Mouse (Mus musculus): ENCODE data around the gene Gm20219.

The Gm20219 gene

GRCm38 (mm10) chr17:56554122-56554551 lies at the start of gene Gm20219:
Gm20219 (minus strand) TSS chr17:56554387.
- no peak for TF ChIP-seq GATA4 (IDR thresholded peaks at IDR 0.05; ENCODE audit: insufficient replicate concordance, low read length)

GRCm38 (mm10) chr17:56604070-56604380 lies 49.8 kb upstream of the Gm20219 start:
- no peak for TF ChIP-seq GATA4 (IDR thresholded peaks at IDR 0.05; ENCODE audit: insufficient replicate concordance, low read length)

GRCm38 (mm10) chr17:56603186-56604069 lies 49.2 kb upstream of the Gm20219 start:
- TF ChIP-seq GATA4 (IDR thresholded peaks at IDR 0.05; ENCODE audit: insufficient replicate concordance, low read length) = no peak

- no peak for TF ChIP-seq GATA4 (IDR thresholded peaks at IDR 0.05; ENCODE audit: insufficient replicate concordance, low read length)
Observed at GRCm38 (mm10) chr17:56593527-56594271, 39.5 kb upstream of the Gm20219 start.

- TF ChIP-seq GATA4 (IDR thresholded peaks at IDR 0.05; ENCODE audit: insufficient replicate concordance, low read length) = no peak
Observed at GRCm38 (mm10) chr17:56592553-56592952, 38.4 kb upstream of the Gm20219 start.

- TF ChIP-seq GATA4 (IDR thresholded peaks at IDR 0.05; ENCODE audit: insufficient replicate concordance, low read length) = no peak
Observed at GRCm38 (mm10) chr17:56588921-56589320, 34.7 kb upstream of the Gm20219 start.

GRCm38 (mm10) chr17:56587773-56588172 lies 33.6 kb upstream of the Gm20219 start:
- no peak for TF ChIP-seq GATA4 (IDR thresholded peaks at IDR 0.05; ENCODE audit: insufficient replicate concordance, low read length)

- no peak for TF ChIP-seq GATA4 (IDR thresholded peaks at IDR 0.05; ENCODE audit: insufficient replicate concordance, low read length)
Observed at GRCm38 (mm10) chr17:56585171-56585821, 31.1 kb upstream of the Gm20219 start.

- TF ChIP-seq GATA4 (IDR thresholded peaks at IDR 0.05; ENCODE audit: insufficient replicate concordance, low read length) = no peak
Observed at GRCm38 (mm10) chr17:56584257-56585130, 30.3 kb upstream of the Gm20219 start, which contains the start of the genes Safb2 and Safb. Safb2 (minus strand) TSS chr17:56584585. Safb (plus strand) TSS chr17:56584825.

GRCm38 (mm10) chr17:56583611-56584256 lies 29.5 kb upstream of the Gm20219 start:
- no peak for TF ChIP-seq GATA4 (IDR thresholded peaks at IDR 0.05; ENCODE audit: insufficient replicate concordance, low read length)

- TF ChIP-seq GATA4 (IDR thresholded peaks at IDR 0.05; ENCODE audit: insufficient replicate concordance, low read length) = no peak
Observed at GRCm38 (mm10) chr17:56583071-56583470, 28.9 kb upstream of the Gm20219 start.

GRCm38 (mm10) chr17:56572939-56573338 lies 18.8 kb upstream of the Gm20219 start:
- no peak for TF ChIP-seq GATA4 (IDR thresholded peaks at IDR 0.05; ENCODE audit: insufficient replicate concordance, low read length)

- no peak for TF ChIP-seq GATA4 (IDR thresholded peaks at IDR 0.05; ENCODE audit: insufficient replicate concordance, low read length)
Observed at GRCm38 (mm10) chr17:56572154-56572553, 18.0 kb upstream of the Gm20219 start.

- TF ChIP-seq GATA4 (IDR thresholded peaks at IDR 0.05; ENCODE audit: insufficient replicate concordance, low read length) = no peak
Observed at GRCm38 (mm10) chr17:56570287-56570686, 16.1 kb upstream of the Gm20219 start.

All from liver, adult (tissue).